Mouse (Mus musculus) stomach, embryonic 14.5 days (tissue): ENCODE results near the gene Kcnd3. TPM values are rescaled to one million over a fixed set of nuclear protein-coding genes. Genes with fewer than 3 reads are reported as not detected.

Experiments
- ATAC-seq: fragments of 200-750 bp; cut with Nextera tagmentation; 2 replicates; pipeline ENCODE4 v1.8.0; 2017; ENCODE audit warnings: low read depth, moderate TSS enrichment; ENCODE audit not compliant: insufficient number of reproducible peaks, insufficient read depth, low FRiP score
- H3K27ac ChIP-seq: fragments of 300-500 bp; sonication (generic); 2 replicates; pipeline ENCODE4 v1.5.1; 2014; ENCODE audit warnings: mild to moderate bottlenecking, low read length, moderate library complexity, mixed read lengths
- H3K27me3 ChIP-seq: fragments of 300-500 bp; sonication (generic); 2 replicates; pipeline ENCODE4 v1.6.1; 2014; ENCODE audit warnings: low read length, control low read depth, mixed read lengths; ENCODE audit not compliant: control insufficient read depth, insufficient read depth
- H3K36me3 ChIP-seq: fragments of 300-500 bp; sonication (generic); 2 replicates; pipeline ENCODE4 v1.6.1; 2014; ENCODE audit warnings: mild to moderate bottlenecking, control low read depth, low read length, moderate library complexity, mixed read lengths; ENCODE audit not compliant: control insufficient read depth, insufficient read depth
- H3K4me1 ChIP-seq: fragments of 300-500 bp; sonication (generic); 2 replicates; pipeline ENCODE4 v1.6.1; 2014; ENCODE audit warnings: low read length, control low read depth, mixed read lengths; ENCODE audit not compliant: control insufficient read depth, insufficient read depth
- H3K4me2 ChIP-seq: fragments of 300-500 bp; sonication (generic); replicated peaks from 2 replicates; pipeline ENCODE4 v1.6.1; 2014; ENCODE audit warnings: low read depth, low read length, control low read depth
- H3K4me3 ChIP-seq: fragments of 300-500 bp; sonication (generic); 2 replicates; pipeline ENCODE4 v1.5.1; 2014; ENCODE audit warnings: low read depth, low read length, control low read depth
- H3K9ac ChIP-seq: fragments of 300-500 bp; sonication (generic); replicated peaks from 2 replicates; pipeline ENCODE4 v1.6.1; 2014; ENCODE audit warnings: low read depth, mild to moderate bottlenecking, control low read depth, low read length, moderate library complexity, mixed read lengths
- H3K9me3 ChIP-seq: fragments of 300-500 bp; sonication (generic); 2 replicates; pipeline ENCODE4 v1.6.1; 2016; ENCODE audit warnings: low read depth, low read length, control low read depth; ENCODE audit not compliant: control insufficient read depth
- WGBS: fragments of 180-500 bp; shearing (Covaris S2); extraction: QIAGEN DNeasy Blood & Tissue Kit; methylation state at CpG from one replicate; pipeline ENCODE4 v1.1.7; 2014; 5-methylcytosine and 5-hydroxymethylcytosine counted together
- polyA plus RNA-seq: library from polyadenylated mRNA; unstranded; fragments of >200 nt; fragmentation: Nextera tagmentation; extraction: Ambion mirVana; gene quantifications from 2 replicates; pipeline ENCODE4 v1.2.1, GENCODE M21; 2014

The Kcnd3 gene
- polyA plus RNA-seq, 1 experiment from 2014 or later = 14.4 TPM

GRCm38 (mm10) chr3:105648889-105649567 is 196.9 kb downstream of the Kcnd3 start:
- no peak overlapping the region for H3K9ac ChIP-seq
- no peak overlapping the region for H3K27ac ChIP-seq
- no peak overlapping the region for H3K4me3 ChIP-seq
- H3K36me3 ChIP-seq = no peaks in the 10 kb centered on the region
- H3K27me3 ChIP-seq = no peaks in the 10 kb centered on the region
- ATAC-seq = no peak
- H3K9me3 ChIP-seq = no peaks in the 10 kb centered on the region
- H3K4me2 ChIP-seq = no peak overlapping the region
- no peaks in the 10 kb centered on the region for H3K4me1 ChIP-seq
- 74% methylated on average over 8 of the region's 8 CpGs for WGBS

DNA sequence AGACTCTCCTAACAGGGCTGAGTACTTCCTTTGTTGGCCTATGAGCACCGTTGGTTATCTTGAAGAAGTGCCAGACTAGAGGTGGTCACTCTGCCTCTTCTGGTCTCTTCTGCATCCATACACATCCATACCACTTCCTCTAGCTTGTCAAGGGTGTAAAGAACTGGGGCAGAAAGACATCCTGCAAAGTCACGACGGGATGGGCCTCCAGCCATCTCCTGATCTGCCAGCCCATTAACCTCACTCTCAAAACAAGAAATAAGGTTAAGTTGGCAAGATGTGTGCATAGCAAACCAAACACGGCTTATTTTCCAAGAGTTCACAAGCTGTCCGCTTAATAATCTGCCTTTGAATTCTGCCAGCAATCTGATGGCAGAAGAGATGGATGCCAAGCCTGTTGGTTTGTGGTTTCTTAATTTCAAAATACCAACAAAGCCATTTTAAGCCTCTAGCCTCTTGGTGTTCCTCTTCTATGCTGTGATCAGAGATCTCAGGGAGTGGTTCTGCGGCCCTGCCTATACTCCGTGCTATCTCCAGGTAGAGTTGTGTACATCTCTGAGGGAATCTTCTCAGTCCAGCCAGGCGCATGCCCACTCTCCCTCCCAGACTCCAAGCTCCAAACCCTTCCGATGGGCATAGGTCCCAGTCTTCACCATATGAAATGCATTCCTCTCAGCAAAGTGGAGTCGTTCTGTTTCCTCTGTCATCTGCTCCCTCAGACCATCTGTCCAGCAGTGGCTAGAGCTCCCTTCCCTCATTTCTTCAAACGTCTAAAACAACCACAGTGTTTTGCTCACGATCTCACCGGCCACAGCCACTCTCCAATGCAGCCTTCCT is 201.6 kb downstream of the Kcnd3 start:
- Histone ChIP-seq H3K4me2 (no peak overlapping the region), H3K36me3 (no peaks in the 10 kb centered on the region), H3K9me3 (no peaks in the 10 kb centered on the region), H3K4me1 (no peaks in the 10 kb centered on the region), H3K4me3 (no peak overlapping the region), H3K9ac (no peak overlapping the region), H3K27me3 (no peaks in the 10 kb centered on the region), H3K27ac (no peak overlapping the region)
- 87% methylated on average over 13 of the region's 13 CpGs for WGBS
- no peak for ATAC-seq

DNA sequence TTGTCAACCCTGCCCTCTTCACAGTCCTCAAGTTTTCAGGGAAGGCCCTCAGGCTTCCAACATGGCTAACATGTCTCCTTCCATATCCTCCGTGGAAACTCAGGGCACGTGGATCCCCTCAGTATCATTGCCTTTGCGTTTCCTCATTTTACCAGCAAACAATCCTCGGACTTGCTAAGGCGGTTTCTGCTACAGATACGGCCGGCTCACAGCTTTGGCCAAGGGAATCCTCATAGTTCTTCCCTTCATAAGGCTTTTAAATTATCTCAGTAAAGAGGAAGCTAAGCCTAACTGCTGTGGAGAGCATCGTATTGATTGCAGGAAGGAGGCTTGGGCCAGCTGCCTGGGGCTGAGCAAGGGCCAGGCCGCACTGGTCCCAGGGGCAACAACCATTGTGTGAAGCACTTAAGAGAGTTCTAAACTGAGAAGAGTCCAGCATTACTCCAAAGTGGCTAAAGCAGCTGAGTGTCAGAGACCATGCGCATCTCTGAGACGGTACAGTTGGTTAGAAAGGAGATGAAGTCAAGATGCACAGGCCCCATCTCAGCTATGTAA is 203.0 kb downstream of the Kcnd3 start:
- Histone ChIP-seq H3K4me2 (no peak overlapping the region), H3K4me1 (no peaks in the 10 kb centered on the region), H3K27ac (no peak overlapping the region), H3K27me3 (no peaks in the 10 kb centered on the region), H3K9ac (no peak overlapping the region), H3K9me3 (no peaks in the 10 kb centered on the region), H3K36me3 (no peaks in the 10 kb centered on the region), H3K4me3 (no peak overlapping the region)
- ATAC-seq = no peak
- WGBS = 88% methylated on average over 11 of the region's 11 CpGs

GRCm38 (mm10) chr3:105660530-105660929 is 208.4 kb downstream of the Kcnd3 start:
- Histone ChIP-seq H3K4me2 (no peak overlapping the region), H3K36me3 (no peaks in the 10 kb centered on the region; the same call in 1 of the 2 replicates), H3K4me1 (no peaks in the 10 kb centered on the region), H3K9ac (no peak overlapping the region), H3K9me3 (no peaks in the 10 kb centered on the region), H3K4me3 (no peak overlapping the region), H3K27ac (no peak overlapping the region), H3K27me3 (no peaks in the 10 kb centered on the region)
- 54% methylated on average over 2 of the region's 2 CpGs for WGBS
- ATAC-seq = no peak

DNA sequence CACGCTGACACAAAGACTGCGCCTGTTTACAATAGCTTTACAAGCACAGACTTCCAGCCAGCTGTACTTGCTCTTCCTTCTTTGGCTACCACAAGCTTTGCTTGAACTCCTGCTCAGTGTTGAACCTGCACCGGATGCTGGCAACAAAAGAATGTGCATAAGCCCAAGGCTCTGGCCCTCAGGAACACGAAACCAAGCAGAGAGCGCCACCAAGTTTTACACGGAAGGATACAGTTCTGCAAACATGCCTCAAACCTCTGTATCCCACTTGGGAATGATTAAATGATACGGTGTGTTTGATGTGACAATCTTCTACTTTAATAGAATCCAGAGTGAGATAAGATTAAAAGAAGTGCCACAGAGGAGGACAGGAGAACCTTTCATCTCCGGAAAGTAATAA is 210.9 kb downstream of the Kcnd3 start:
- ATAC-seq = no peak
- H3K4me3 ChIP-seq = no peak overlapping the region
- no peak overlapping the region for H3K27ac ChIP-seq
- WGBS = 54% methylated on average over 8 of the region's 8 CpGs
- H3K27me3 ChIP-seq = no peaks in the 10 kb centered on the region
- H3K36me3 ChIP-seq = no peaks in the 10 kb centered on the region; the same call in 1 of the 2 replicates
- no peaks in the 10 kb centered on the region for H3K4me1 ChIP-seq
- no peak overlapping the region for H3K4me2 ChIP-seq
- H3K9ac ChIP-seq = no peak overlapping the region
- no peaks in the 10 kb centered on the region for H3K9me3 ChIP-seq

DNA sequence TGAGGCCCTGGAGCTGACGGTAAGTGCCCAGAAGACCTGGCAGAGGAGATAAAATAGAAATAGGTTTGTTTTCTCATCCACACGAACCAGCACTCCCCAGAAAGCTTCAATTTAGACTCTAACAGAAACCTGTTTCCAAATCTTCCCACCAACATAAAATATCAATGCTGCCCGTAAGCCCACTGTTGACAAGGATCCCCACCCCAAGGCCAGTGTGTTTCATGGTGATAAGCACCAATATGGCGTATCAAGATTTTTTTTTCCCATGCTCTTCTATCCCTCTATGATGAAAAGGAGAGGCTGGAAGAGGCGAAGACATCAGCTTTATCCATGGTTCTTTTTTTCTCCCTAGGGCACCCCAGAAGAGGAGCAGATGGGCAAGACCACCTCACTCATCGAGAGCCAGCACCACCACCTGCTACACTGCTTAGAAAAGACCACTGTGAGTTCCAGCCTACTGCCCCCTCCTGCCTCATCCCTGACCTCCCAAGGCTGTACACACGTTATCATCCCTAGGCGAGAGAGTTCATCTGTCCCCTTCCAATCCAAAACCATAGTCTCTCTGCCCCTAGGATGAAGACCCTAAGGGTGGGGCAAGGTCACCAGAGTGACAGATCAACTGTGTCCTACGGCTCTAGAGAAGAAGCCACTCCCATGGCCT is 213.1 kb downstream of the Kcnd3 start:
- Histone ChIP-seq H3K9me3 (no peaks in the 10 kb centered on the region), H3K27ac (no peak overlapping the region), H3K36me3 (no peaks in the 10 kb centered on the region; the same call in 1 of the 2 replicates), H3K4me3 (no peak overlapping the region), H3K4me2 (no peak overlapping the region), H3K27me3 (no peaks in the 10 kb centered on the region), H3K4me1 (no peaks in the 10 kb centered on the region), H3K9ac (no peak overlapping the region)
- no peak for ATAC-seq
- WGBS = 82% methylated on average over 9 of the region's 9 CpGs

DNA sequence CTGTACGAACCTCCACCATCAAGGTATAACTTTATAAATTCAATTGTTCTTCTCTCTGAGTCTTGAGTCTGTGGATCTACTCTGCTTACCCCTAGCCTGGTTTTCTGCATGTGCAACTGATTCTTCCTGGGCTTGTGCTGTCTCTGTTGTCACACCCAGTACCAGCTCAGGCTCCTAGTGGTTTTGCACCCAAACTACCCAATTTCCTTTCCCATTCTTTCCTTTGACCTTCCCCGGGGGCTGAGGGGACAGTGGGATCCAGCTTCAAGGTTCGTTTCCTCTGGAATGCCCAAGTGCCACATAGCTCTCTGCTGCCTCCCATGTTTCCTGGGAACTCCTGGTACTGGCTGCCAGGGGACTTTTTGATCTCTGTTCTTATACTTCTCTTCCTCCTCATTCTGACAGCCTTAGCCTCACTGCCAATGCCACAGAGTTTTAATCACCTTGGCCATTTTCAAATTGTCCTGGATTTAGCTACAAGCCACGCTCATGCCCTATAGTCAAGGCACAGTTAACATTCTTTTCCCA is 214.9 kb downstream of the Kcnd3 start:
- H3K4me2 ChIP-seq = no peak overlapping the region
- no peaks in the 10 kb centered on the region; the same call in 1 of the 2 replicates for H3K36me3 ChIP-seq
- 69% methylated on average over 4 of the region's 4 CpGs for WGBS

GRCm38 (mm10) chr3:105668161-105668560 is 216.0 kb downstream of the Kcnd3 start:
- no peak overlapping the region for H3K4me3 ChIP-seq
- H3K27ac ChIP-seq = no peak overlapping the region
- no peaks in the 10 kb centered on the region for H3K4me1 ChIP-seq
- no peaks in the 10 kb centered on the region for H3K9me3 ChIP-seq
- no peak overlapping the region for H3K4me2 ChIP-seq
- ATAC-seq = no peak
- WGBS = 37% methylated on average over 9 of the region's 9 CpGs
- no peaks in the 10 kb centered on the region; the same call in 1 of the 2 replicates for H3K36me3 ChIP-seq
- no peaks in the 10 kb centered on the region for H3K27me3 ChIP-seq
- no peak overlapping the region for H3K9ac ChIP-seq

More for the DNA sequence above, 214.9 kb downstream of the Kcnd3 start:
- H3K27ac ChIP-seq = no peak overlapping the region
- no peak overlapping the region for H3K4me3 ChIP-seq
- H3K4me1 ChIP-seq = no peaks in the 10 kb centered on the region
- H3K9me3 ChIP-seq = no peaks in the 10 kb centered on the region
- H3K9ac ChIP-seq = no peak overlapping the region
- H3K27me3 ChIP-seq = no peaks in the 10 kb centered on the region
- ATAC-seq = no peak
